Mouse (Mus musculus): ENCODE measurements around the gene Sdsl.

Gene Sdsl

DNA sequence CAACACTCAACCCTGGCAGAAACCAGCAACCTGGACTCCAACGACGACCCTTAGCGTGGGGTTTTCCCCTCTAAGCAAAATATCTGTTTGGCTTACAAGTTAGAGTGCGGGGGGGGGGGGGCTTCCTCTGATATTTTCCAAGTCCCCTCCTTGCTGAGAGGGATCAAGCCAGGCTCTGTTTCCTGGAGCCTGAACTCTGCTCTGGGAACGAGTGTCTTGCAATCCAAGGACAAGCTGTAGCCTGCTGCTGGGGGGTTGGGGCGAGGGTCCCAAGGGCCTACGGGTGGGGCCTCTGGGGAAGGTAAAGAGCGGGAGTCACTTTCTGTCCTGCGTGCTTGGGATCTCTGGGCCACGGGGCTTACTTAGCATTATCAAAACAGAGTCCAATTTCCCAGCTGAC, 46.0 kb downstream of the Sdsl start:
- no peak for DNase-seq

GRCm38 (mm10) chr5:120425711-120426110, 46.9 kb downstream of the Sdsl start:
- DNase-seq = no peak

DNA sequence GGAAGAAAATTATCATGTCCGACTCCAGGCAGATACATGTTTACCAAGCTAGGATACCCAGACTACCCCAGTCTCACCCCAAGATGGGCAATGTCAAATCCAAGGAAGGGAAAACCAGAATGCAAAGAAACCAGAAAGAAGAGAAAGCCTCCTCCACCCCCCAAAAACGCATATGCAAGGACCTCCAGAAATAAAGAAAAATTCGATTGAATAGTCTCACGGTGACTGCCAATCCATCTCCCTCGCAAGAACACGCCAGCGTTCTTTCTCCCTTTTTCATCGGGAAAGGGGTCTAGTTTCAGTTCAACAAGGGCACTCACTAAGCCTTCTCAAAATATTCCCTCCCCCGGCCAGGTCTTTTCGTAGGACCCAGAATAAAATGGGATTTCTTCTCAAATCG, 48.0 kb downstream of the Sdsl start:
- no peak for DNase-seq

GRCm38 (mm10) chr5:120424039-120424438, 48.6 kb downstream of the Sdsl start:
- no peak for DNase-seq

GRCm38 (mm10) chr5:120420106-120420505, 52.5 kb downstream of the Sdsl start:
- DNase-seq = no peak

- DNase-seq = no peak
These were observed 59.2 kb downstream of the Sdsl start for GRCm38 (mm10) chr5:120413436-120413835.

DNA sequence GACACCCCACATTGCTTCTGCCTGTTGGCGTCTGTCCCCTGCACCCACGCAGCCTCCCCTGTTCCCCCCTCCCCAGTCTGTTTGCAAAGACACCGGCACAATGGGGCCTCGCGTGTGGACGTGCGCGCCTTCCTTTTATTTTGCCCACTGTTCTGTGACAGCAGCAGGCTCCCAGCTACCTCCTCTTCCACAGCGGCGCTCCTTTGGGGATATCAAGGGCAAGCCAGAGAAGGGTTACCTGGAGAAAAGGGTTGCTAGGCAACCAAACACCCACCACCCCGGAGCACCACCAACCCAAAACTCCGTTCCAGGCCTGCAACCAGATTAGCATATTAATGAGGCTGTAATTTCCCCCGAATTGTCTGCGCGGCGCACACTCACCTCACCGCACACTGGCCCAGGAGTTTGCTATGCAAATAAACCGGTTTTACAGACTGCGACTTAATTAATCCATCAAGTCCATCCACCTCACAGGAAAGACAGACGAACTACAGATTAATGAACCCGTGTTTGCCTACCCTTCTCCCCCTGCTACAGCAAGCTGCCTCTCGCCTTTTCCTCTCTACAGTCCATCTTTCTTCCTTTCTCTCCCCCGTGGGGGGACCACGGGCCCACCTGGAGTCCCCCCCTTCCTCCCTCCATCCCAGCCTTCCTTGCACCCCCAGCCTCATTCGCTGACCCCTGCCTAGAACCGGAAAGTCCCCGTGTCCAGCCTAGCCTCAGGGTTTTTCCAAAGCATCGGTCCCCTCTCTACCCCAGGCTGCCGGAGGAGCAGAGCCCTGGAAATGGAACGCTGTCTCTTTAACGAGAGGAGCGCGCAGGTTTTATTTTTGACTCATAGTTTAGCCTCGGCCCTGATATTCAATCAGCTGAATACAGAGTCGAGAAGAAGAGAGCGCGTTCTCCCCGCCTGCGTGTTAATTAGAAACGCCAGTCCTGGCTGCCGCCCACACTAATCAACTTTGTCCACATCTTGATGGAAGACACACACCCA, 62.9 kb downstream of the Sdsl start:
- DNase-seq = no peak

DNA sequence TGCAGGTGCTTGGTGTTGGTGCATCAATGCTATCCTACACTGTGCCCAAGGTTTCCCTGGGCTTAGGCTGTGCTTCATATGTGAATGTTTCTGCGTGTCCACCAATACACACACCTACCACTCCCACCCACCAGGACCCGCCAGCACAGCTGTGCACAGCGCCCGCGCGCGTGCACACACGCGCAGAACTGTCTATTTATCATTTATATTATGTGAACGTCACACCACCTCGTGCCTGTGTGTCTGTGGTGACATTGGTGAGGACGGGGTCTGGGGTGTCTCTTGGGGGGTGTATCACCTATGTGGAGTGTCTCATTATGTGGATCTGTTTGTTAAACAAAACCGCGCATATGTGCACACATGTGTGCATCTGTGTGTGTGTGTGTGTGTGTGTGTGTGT, 63.7 kb downstream of the Sdsl start:
- no peak for DNase-seq
